Mouse (Mus musculus) heart, postnatal 0 days (tissue): Measurements from ENCODE around the gene Lsg1.

Experiments used
- CTCF ChIP-seq: IDR thresholded peaks from 2 replicates; pipeline ENCODE4 v1.5.1; 2016; ENCODE audit warnings: antibody characterized with exemption, control low read depth, low read depth
- EP300 ChIP-seq: IDR thresholded peaks from 2 replicates; pipeline ENCODE4 v1.6.1; 2016; ENCODE audit warnings: antibody characterized with exemption, low read depth

DNA sequence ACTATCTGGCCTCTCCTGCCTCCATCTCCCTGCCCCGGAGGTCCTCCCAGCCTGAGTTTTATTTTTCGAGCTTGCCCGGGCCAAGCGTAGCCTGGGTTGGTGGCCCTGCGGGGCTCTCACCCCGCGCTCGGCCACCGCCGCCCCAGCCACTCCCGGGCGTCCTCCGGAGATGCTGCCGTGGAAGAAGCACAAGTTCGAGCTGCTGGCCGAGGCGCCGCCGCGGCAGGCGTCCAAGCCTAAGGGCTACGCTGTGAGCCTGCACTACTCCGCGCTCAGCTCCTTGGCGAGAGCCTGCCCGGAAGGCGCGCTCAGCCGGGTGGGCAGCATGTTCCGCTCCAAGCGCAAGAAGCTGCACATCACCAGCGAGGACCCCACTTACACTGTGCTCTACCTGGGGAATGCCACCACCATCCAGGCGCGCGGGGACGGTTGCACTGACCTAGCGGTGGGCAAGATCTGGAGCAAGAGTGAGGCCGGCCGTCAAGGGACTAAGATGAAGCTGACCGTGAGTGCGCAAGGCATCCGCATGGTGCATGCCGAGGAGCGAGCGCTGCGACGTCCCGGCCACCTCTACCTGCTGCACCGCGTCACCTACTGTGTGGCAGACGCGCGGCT, 13.1 kb upstream of the Lsg1 start:
- TF ChIP-seq CTCF: no peak; the same call in 1 of the 2 replicates
- TF ChIP-seq EP300: no peak
